Mouse (Mus musculus) fibroblast of lung, adult 2 months (primary cell): Measurements from ENCODE around the gene Hyal2.
"Not testable (repeated sequence)": the region's sequence is repeated elsewhere in the genome, so short reads cannot be mapped to it uniquely, and the experiment has no call there.

Experiments
- DNase-seq: peaks from one replicate; pipeline ENCODE4 v3.0.0-alpha.2; 2011; ENCODE audit warnings: low read depth

The Hyal2 gene

GRCm38 (mm10) chr9:107547026-107547425 is 20.7 kb upstream of the Hyal2 start, which contains the start of gene Zmynd10:
Gene Zmynd10, plus strand, starts transcription at chr9:107547298.
- peak; percentile 82 for DNase-seq

- no peak for DNase-seq
Observed at GRCm38 (mm10) chr9:107547957-107548356, 19.8 kb upstream of the Hyal2 start.

GRCm38 (mm10) chr9:107548820-107549219 is 18.9 kb upstream of the Hyal2 start:
- DNase-seq = no peak

GRCm38 (mm10) chr9:107549297-107550074 is 18.3 kb upstream of the Hyal2 start:
- no peak for DNase-seq

- no peak for DNase-seq
Observed at GRCm38 (mm10) chr9:107550491-107551116, 17.1 kb upstream of the Hyal2 start.

- DNase-seq = no peak
Observed at GRCm38 (mm10) chr9:107551117-107551889, 16.4 kb upstream of the Hyal2 start, which contains the start of gene Rassf1. Gene Rassf1, plus strand, starts transcription at chr9:107551555.

- no peak for DNase-seq
Observed at GRCm38 (mm10) chr9:107551890-107552355, 15.8 kb upstream of the Hyal2 start.

- no peak for DNase-seq
Observed at GRCm38 (mm10) chr9:107552690-107553393, 14.9 kb upstream of the Hyal2 start.

- no peak for DNase-seq
Observed at GRCm38 (mm10) chr9:107553541-107554318, 14.0 kb upstream of the Hyal2 start.

- peak; percentile 98 for DNase-seq
Observed at GRCm38 (mm10) chr9:107554319-107554825, 13.4 kb upstream of the Hyal2 start.

- no peak for DNase-seq
Observed at GRCm38 (mm10) chr9:107555031-107555457, 12.7 kb upstream of the Hyal2 start.

- no peak for DNase-seq
Observed at GRCm38 (mm10) chr9:107555701-107556100, 12.0 kb upstream of the Hyal2 start.

GRCm38 (mm10) chr9:107556346-107556745 is 11.4 kb upstream of the Hyal2 start:
- no peak for DNase-seq

- DNase-seq = peak; percentile 90
Observed at GRCm38 (mm10) chr9:107563029-107563581, 4.6 kb upstream of the Hyal2 start, which contains the start of gene Tusc2. Gene Tusc2, plus strand, starts transcription at chr9:107563255.

GRCm38 (mm10) chr9:107565556-107565955 is 2.2 kb upstream of the Hyal2 start:
- DNase-seq = not testable (repeated sequence)

GRCm38 (mm10) chr9:107566041-107566709 is 1.6 kb upstream of the Hyal2 start:
- DNase-seq = no peak

GRCm38 (mm10) chr9:107566855-107567254 is 890 bp upstream of the Hyal2 start:
- no peak for DNase-seq

- DNase-seq = no peak
Observed at GRCm38 (mm10) chr9:107568331-107569261, 851 bp downstream of the Hyal2 start.

- no peak for DNase-seq
Observed at GRCm38 (mm10) chr9:107569270-107569669, 1.5 kb downstream of the Hyal2 start.
